Mouse (Mus musculus): Measurements from ENCODE around the gene Rsph6a. TPM values are rescaled to one million over a fixed set of nuclear protein-coding genes. Genes with fewer than 3 reads are reported as not detected.

The Rsph6a gene
- polyA plus RNA-seq, 1 experiment: 0.07 TPM

GRCm38 (mm10) chr7:19094471-19094825 lies 40.0 kb downstream of the Rsph6a start, which contains the start of gene Six5:
TSS of gene Six5 (plus strand) at chr7:19094594.
- TF ChIP-seq CTCF (IDR thresholded peaks at IDR 0.05; ENCODE audit: borderline replicate concordance, extremely low read depth, insufficient read depth, insufficient read length) (no peak), POLR2A (IDR thresholded peaks at IDR 0.05; ENCODE audit: borderline replicate concordance, extremely low read depth, insufficient read depth, insufficient read length, poor library complexity, severe bottlenecking) (0 out of 2 replicates have a peak, but pooled peaks have one; percentile 3)
- DNase-seq (ENCODE audit: low read depth): no peak

GRCm38 (mm10) chr7:19094826-19095750 lies 40.6 kb downstream of the Rsph6a start:
- TF ChIP-seq CTCF (IDR thresholded peaks at IDR 0.05; ENCODE audit: borderline replicate concordance, extremely low read depth, insufficient read depth, insufficient read length) (no peak), POLR2A (IDR thresholded peaks at IDR 0.05; ENCODE audit: borderline replicate concordance, extremely low read depth, insufficient read depth, insufficient read length, poor library complexity, severe bottlenecking) (no peak)
- DNase-seq (ENCODE audit: low read depth): peak; percentile 63

GRCm38 (mm10) chr7:19095751-19096110 lies 41.2 kb downstream of the Rsph6a start:
- TF ChIP-seq POLR2A (IDR thresholded peaks at IDR 0.05; ENCODE audit: borderline replicate concordance, extremely low read depth, insufficient read depth, insufficient read length, poor library complexity, severe bottlenecking) (peak; percentile 8; the same call in 1 of the 2 replicates), CTCF (IDR thresholded peaks at IDR 0.05; ENCODE audit: borderline replicate concordance, extremely low read depth, insufficient read depth, insufficient read length) (no peak)
- DNase-seq (ENCODE audit: low read depth): peak; percentile 80

- TF ChIP-seq CTCF (IDR thresholded peaks at IDR 0.05; ENCODE audit: borderline replicate concordance, extremely low read depth, insufficient read depth, insufficient read length) (no peak), POLR2A (IDR thresholded peaks at IDR 0.05; ENCODE audit: borderline replicate concordance, extremely low read depth, insufficient read depth, insufficient read length, poor library complexity, severe bottlenecking) (no peak)
- no peak for DNase-seq (ENCODE audit: low read depth)
Observed at GRCm38 (mm10) chr7:19096421-19096976, 42.0 kb downstream of the Rsph6a start.

- TF ChIP-seq CTCF (IDR thresholded peaks at IDR 0.05; ENCODE audit: borderline replicate concordance, extremely low read depth, insufficient read depth, insufficient read length): no peak
- TF ChIP-seq POLR2A (IDR thresholded peaks at IDR 0.05; ENCODE audit: borderline replicate concordance, extremely low read depth, insufficient read depth, insufficient read length, poor library complexity, severe bottlenecking): no peak
- DNase-seq (ENCODE audit: low read depth): no peak
Observed at GRCm38 (mm10) chr7:19097217-19097616, 42.7 kb downstream of the Rsph6a start.

GRCm38 (mm10) chr7:19097863-19098262 lies 43.4 kb downstream of the Rsph6a start:
- no peak for TF ChIP-seq POLR2A (IDR thresholded peaks at IDR 0.05; ENCODE audit: borderline replicate concordance, extremely low read depth, insufficient read depth, insufficient read length, poor library complexity, severe bottlenecking)
- TF ChIP-seq CTCF (IDR thresholded peaks at IDR 0.05; ENCODE audit: borderline replicate concordance, extremely low read depth, insufficient read depth, insufficient read length): no peak
- DNase-seq (ENCODE audit: low read depth): no peak

GRCm38 (mm10) chr7:19098811-19099210 lies 44.3 kb downstream of the Rsph6a start:
- TF ChIP-seq CTCF (IDR thresholded peaks at IDR 0.05; ENCODE audit: borderline replicate concordance, extremely low read depth, insufficient read depth, insufficient read length) (no peak), POLR2A (IDR thresholded peaks at IDR 0.05; ENCODE audit: borderline replicate concordance, extremely low read depth, insufficient read depth, insufficient read length, poor library complexity, severe bottlenecking) (no peak)
- DNase-seq (ENCODE audit: low read depth): no peak

GRCm38 (mm10) chr7:19100290-19100689 lies 45.8 kb downstream of the Rsph6a start:
- TF ChIP-seq POLR2A (IDR thresholded peaks at IDR 0.05; ENCODE audit: borderline replicate concordance, extremely low read depth, insufficient read depth, insufficient read length, poor library complexity, severe bottlenecking): no peak
- TF ChIP-seq CTCF (IDR thresholded peaks at IDR 0.05; ENCODE audit: borderline replicate concordance, extremely low read depth, insufficient read depth, insufficient read length): no peak
- no peak for DNase-seq (ENCODE audit: low read depth)

- no peak for TF ChIP-seq CTCF (IDR thresholded peaks at IDR 0.05; ENCODE audit: borderline replicate concordance, extremely low read depth, insufficient read depth, insufficient read length)
- TF ChIP-seq POLR2A (IDR thresholded peaks at IDR 0.05; ENCODE audit: borderline replicate concordance, extremely low read depth, insufficient read depth, insufficient read length, poor library complexity, severe bottlenecking): no peak
- no peak for DNase-seq (ENCODE audit: low read depth)
Observed at GRCm38 (mm10) chr7:19103741-19104140, 49.3 kb downstream of the Rsph6a start.

GRCm38 (mm10) chr7:19104486-19104885 lies 50.0 kb downstream of the Rsph6a start:
- TF ChIP-seq CTCF (IDR thresholded peaks at IDR 0.05; ENCODE audit: borderline replicate concordance, extremely low read depth, insufficient read depth, insufficient read length): no peak
- TF ChIP-seq POLR2A (IDR thresholded peaks at IDR 0.05; ENCODE audit: borderline replicate concordance, extremely low read depth, insufficient read depth, insufficient read length, poor library complexity, severe bottlenecking): no peak
- no peak for DNase-seq (ENCODE audit: low read depth)

- no peak for TF ChIP-seq POLR2A (IDR thresholded peaks at IDR 0.05; ENCODE audit: borderline replicate concordance, extremely low read depth, insufficient read depth, insufficient read length, poor library complexity, severe bottlenecking)
- TF ChIP-seq CTCF (IDR thresholded peaks at IDR 0.05; ENCODE audit: borderline replicate concordance, extremely low read depth, insufficient read depth, insufficient read length): no peak
- no peak for DNase-seq (ENCODE audit: low read depth)
Observed at GRCm38 (mm10) chr7:19107436-19107835, 52.9 kb downstream of the Rsph6a start.
